Mouse (Mus musculus): Measurements from ENCODE around the gene Pdia5.

- TF ChIP-seq CTCF (IDR thresholded peaks at IDR 0.05; ENCODE audit: borderline replicate concordance, extremely low read depth, insufficient read depth, insufficient read length) (peak; percentile 78), POLR2A (IDR thresholded peaks at IDR 0.05; ENCODE audit: borderline replicate concordance, extremely low read depth, insufficient read depth, insufficient read length, poor library complexity, severe bottlenecking) (no peak)
Measured at GRCm38 (mm10) chr16:35360593-35360992, 130.1 kb downstream of the Pdia5 start.

Data from brain, embryonic 14.5 days (tissue).